Mouse (Mus musculus) cortical plate, adult 2 months (tissue): ENCODE results near the gene Gadd45b.

Source experiments
- CTCF ChIP-seq: fragments of 200-500 bp; IDR thresholded peaks from 2 replicates; pipeline ENCODE4 v1.5.1; 2011; ENCODE audit warnings: mild to moderate bottlenecking, control low read depth, low read length; ENCODE audit not compliant: insufficient read depth; ENCODE audit errors: extremely low read depth
- POLR2A ChIP-seq: fragments of 200-500 bp; IDR thresholded peaks from 2 replicates; pipeline ENCODE4 v1.6.1; 2011; ENCODE audit warnings: mild to moderate bottlenecking, low read length, control low read depth; ENCODE audit not compliant: insufficient read depth; ENCODE audit errors: extremely low read depth

DNA sequence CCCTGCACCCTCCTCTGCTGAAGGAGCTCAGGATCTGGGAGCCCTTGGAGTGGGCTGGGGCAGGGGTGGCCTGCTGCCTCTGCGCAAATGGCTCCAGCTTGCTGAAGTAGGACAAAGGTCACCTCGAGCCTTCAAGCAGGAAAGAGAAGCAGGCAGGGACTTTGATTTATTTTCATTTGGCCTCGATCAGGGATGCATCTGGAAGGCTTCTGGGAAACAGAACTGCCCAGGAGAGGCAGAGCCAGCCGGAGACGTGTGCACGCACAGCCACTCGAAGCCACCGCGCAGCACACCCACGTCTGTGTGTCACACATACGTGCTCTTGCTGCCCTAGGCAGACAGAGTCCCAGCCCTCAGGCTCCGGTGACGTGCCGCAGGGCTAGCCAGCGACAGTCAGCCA lies 41.7 kb downstream of the Gadd45b start:
- TF ChIP-seq CTCF: no peak
- no peak for TF ChIP-seq POLR2A
